Mouse (Mus musculus) hindbrain, postnatal 0 days (tissue): ENCODE results near the gene Vmn1r86. TPM values are rescaled to one million over a fixed set of nuclear protein-coding genes. Genes with fewer than 3 reads are reported as not detected.
"Not testable (repeated sequence)": the region's sequence is repeated elsewhere in the genome, so short reads cannot be mapped to it uniquely, and the experiment has no call there.

Source experiments
- ATAC-seq: fragments of 200-750 bp; cut with Nextera tagmentation; 2 replicates; pipeline ENCODE4 v1.8.0; 2017; ENCODE audit warnings: mild to moderate bottlenecking, moderate TSS enrichment, moderate library complexity
- DNase-seq: peaks from one replicate; pipeline ENCODE4 v3.0.0-alpha.2; 2015; ENCODE audit warnings: low spot score
- H3K27ac ChIP-seq: fragments of 300-500 bp; sonication (generic); 2 replicates; pipeline ENCODE4 v1.5.1; 2014; ENCODE audit warnings: mild to moderate bottlenecking
- H3K27me3 ChIP-seq: fragments of 300-500 bp; sonication (generic); 2 replicates; pipeline ENCODE4 v1.6.1; 2014; ENCODE audit warnings: low read length, mixed read lengths; ENCODE audit not compliant: insufficient read depth
- H3K36me3 ChIP-seq: fragments of 300-500 bp; sonication (generic); 2 replicates; pipeline ENCODE4 v1.6.1; 2014; ENCODE audit warnings: low read length, mixed read lengths; ENCODE audit not compliant: insufficient read depth
- H3K4me1 ChIP-seq: fragments of 300-500 bp; sonication (generic); 2 replicates; pipeline ENCODE4 v1.6.1; 2014; ENCODE audit warnings: antibody characterized with exemption, low read length, mixed read lengths; ENCODE audit not compliant: insufficient read depth
- H3K4me2 ChIP-seq: fragments of 300-500 bp; sonication (generic); 2 replicates; pipeline ENCODE4 v1.6.1; 2014; ENCODE audit warnings: low read depth, mild to moderate bottlenecking, low read length, moderate library complexity, mixed read lengths
- H3K4me3 ChIP-seq: fragments of 300-500 bp; sonication (generic); 2 replicates; pipeline ENCODE4 v1.5.1; 2014; ENCODE audit warnings: low read length
- H3K9ac ChIP-seq: fragments of 300-500 bp; sonication (generic); replicated peaks from 2 replicates; pipeline ENCODE4 v1.6.1; 2014; ENCODE audit warnings: mild to moderate bottlenecking, low read length, moderate library complexity, mixed read lengths
- H3K9me3 ChIP-seq: fragments of 300-500 bp; sonication (generic); 2 replicates; pipeline ENCODE4 v1.6.1; 2016; ENCODE audit warnings: low read length, mixed read lengths
- CTCF ChIP-seq: IDR thresholded peaks from 2 replicates; pipeline ENCODE4 v1.5.1; 2016; ENCODE audit warnings: antibody characterized with exemption, control low read depth, low read depth
- WGBS: fragments of 180-500 bp; shearing (Covaris S2); extraction: QIAGEN DNeasy Blood & Tissue Kit; methylation state at CpG from one replicate; pipeline ENCODE4 v1.1.7; 2014; 5-methylcytosine and 5-hydroxymethylcytosine counted together
- polyA plus RNA-seq: library from polyadenylated mRNA; unstranded; fragments of >200 nt; fragmentation: Nextera tagmentation; extraction: Ambion mirVana; gene quantifications from 2 replicates; pipeline ENCODE4 v1.2.1, GENCODE M21; 2015
- total RNA-seq: library from RNA; depleted of rRNA; stranded (reverse); fragments of >200 nt; gene quantifications from 2 replicates; pipeline ENCODE4 v1.2.3, GENCODE M21; 2014

The Vmn1r86 gene
- total and polyA plus RNA-seq, 2 experiments from 2014 or later = not detected

DNA sequence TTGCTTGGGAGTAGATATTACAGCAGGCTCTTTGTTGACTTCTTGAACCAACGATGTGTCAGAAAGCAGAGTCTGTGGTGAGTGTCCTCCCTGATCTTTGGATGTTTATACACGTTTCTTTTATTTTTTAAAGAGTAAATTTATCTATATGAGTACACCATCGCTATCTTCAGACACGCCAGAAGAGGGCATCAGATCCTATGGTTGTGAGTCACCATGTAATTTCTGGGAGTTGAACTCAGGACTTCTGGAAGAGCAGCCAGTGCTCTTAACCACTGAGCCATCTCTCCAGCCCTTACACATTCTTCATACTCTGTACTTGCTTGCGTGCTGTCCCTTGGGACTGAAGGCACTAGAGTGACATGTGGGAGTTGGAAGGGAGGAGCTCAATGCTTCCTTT, 47.4 kb downstream of the Vmn1r86 start:
- H3K27me3 ChIP-seq = no peaks in the 10 kb centered on the region
- H3K27ac ChIP-seq = no peak overlapping the region
- no peak overlapping the region for H3K4me3 ChIP-seq
- DNase-seq (no peak), ATAC-seq (no peak)
- no peaks in the 10 kb centered on the region for H3K4me1 ChIP-seq
- no peak overlapping the region for H3K4me2 ChIP-seq
- H3K36me3 ChIP-seq = no peaks in the 10 kb centered on the region
- no peak for TF ChIP-seq CTCF
- 58% methylated on average over 5 of the region's 5 CpGs for WGBS
- H3K9me3 ChIP-seq = no peaks in the 10 kb centered on the region
- no peak overlapping the region for H3K9ac ChIP-seq

DNA sequence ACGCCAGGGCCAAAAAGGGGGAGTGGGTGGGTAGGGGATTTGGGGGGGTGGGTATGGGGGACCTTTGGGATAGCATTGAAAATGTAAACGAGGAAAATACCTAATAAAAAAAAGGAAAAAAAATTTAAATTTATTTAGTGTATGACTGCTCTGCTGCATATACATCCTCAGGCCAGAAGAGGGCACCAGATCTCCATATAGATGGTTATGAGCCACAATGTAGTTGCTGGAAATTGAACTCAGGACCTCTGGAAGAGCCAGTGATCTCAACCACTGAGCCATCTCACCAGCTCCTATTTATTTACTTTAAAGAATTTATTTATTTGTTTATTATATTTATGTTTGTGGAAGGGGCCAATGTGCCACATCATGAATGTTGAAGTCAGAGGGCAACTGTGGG, 56.3 kb downstream of the Vmn1r86 start:
- H3K27me3 ChIP-seq, H3K9me3 ChIP-seq, H3K4me3 ChIP-seq, H3K36me3 ChIP-seq, ATAC-seq, H3K4me1 ChIP-seq, H3K27ac ChIP-seq, DNase-seq, H3K9ac ChIP-seq, H3K4me2 ChIP-seq: not testable (repeated sequence)
- WGBS = 61% methylated on average over 2 of the region's 2 CpGs
- peak; percentile 55 for TF ChIP-seq CTCF

DNA sequence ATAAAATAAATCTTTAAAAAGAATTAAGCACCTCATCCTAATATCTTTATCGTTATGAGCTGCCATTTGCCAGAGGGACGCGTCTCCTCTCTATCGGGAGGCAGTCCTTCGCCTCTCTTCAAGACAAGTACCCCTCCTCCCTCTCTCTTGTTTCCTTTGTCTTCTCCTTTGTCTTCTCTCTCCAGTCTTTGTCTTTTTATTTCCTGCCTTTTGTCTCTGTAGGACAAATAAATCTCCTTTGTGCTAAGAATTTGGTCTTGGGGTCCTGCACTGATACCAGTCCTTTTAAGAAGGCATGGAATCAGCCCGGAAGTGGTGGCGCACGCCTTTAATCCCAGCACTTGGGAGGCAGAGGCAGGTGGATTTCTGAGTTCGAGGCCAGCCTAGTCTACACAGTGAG, 60.2 kb downstream of the Vmn1r86 start:
- Histone ChIP-seq H3K4me2 (no peak overlapping the region), H3K27ac (no peak overlapping the region), H3K36me3 (no peaks in the 10 kb centered on the region), H3K4me3 (no peak overlapping the region), H3K9me3 (no peaks in the 10 kb centered on the region), H3K27me3 (no peaks in the 10 kb centered on the region), H3K9ac (no peak overlapping the region), H3K4me1 (no peaks in the 10 kb centered on the region)
- 86% methylated on average over 9 of the region's 9 CpGs for WGBS
- DNase-seq = no peak
- no peak for TF ChIP-seq CTCF
- no peak for ATAC-seq

DNA sequence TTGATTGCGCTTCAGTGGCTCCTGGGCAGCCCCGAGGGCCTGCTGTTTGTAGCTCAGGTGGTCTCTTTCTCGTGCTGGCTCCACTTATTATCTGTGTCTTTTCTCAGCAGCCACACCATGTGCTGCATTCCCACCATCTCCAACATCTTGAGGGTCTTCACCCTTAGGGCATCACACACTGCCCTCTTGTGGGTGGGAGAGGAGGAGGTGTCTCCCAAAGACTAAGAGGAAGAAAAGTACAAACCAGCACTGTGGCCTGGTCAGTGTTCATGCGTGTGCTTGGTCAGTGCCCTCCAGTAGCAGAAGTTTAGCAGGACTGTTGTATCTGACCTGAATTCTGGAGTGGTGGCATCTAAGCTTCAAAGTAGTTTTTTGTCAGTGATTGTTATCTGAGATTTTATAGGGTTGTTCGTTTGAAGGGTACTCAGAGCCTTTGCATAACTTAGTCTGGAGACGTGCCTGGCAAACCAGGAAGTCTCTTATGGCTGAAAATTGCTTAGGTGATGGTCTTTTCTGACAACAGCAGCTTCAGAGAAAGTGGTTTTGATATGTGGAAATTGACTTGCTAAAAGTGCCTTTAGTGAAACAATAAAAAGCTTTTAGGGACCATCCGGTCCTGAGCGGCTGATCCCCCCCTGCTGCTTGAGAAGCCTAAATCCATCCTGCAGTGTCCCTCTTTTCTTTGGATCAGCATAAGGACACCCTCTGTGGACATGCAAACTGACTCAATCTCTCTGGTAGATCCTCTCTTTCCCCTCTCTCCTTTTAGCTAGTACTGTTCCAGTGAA, 62.6 kb downstream of the Vmn1r86 start:
- Histone ChIP-seq H3K4me1 (no peaks in the 10 kb centered on the region), H3K4me3 (no peak overlapping the region), H3K36me3 (no peaks in the 10 kb centered on the region), H3K9me3 (no peaks in the 10 kb centered on the region), H3K4me2 (no peak overlapping the region), H3K9ac (no peak overlapping the region), H3K27me3 (no peaks in the 10 kb centered on the region), H3K27ac (no peak overlapping the region)
- DNase-seq (no peak), ATAC-seq (no peak)
- WGBS = 54% methylated on average over 8 of the region's 8 CpGs
- peak; percentile 46 for TF ChIP-seq CTCF

DNA sequence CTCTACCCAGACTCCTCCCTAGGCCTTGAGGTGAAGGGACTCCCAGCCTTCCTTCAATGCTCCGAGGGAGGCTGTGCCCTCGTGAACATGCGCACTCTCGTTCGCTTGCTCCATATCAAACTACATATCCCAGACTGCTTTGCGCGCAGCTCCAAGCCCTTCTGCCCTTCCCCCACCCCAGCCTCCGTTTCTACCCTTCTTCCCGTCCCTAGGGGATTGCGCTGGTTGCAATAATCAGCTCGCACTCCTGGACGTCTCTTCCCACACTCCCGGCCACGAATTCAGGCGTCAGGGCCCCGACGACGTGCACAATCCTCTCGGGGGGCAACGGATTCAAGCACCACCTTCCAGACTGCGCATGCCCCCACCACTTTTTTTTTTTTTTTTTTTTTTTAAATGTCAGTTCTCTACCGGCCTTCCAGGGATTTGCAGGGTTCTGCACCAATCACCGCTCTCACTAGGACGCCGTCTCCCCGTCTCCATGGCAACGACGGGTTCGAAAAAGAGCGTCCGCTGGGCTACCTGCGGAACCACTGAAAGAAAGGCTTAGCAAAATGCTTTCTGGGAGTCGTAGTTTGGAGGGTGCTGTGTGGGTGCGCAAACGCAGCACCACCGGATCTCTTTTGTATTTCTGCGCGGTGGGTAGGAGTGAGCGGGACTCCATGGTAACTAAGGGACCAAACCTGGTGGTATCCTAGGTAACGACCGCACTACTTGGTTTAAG, 65.3 kb downstream of the Vmn1r86 start, which contains the start of gene Mzf1:
Gene Mzf1 (minus strand): TSS at position 478 of the 724 bp plus-strand sequence.
- Histone ChIP-seq H3K4me3 (peak within 1 kb of the TSS; percentile 52), H3K9ac (peak within 1 kb of the TSS; percentile 55), H3K27ac (peak within 1 kb of the TSS; percentile 81), H3K36me3 (no peaks in the 10 kb centered on the region), H3K4me2 (peak within 1 kb of the TSS; percentile 61), H3K27me3 (no peaks in the 10 kb centered on the region), H3K4me1 (no peaks in the 10 kb centered on the region), H3K9me3 (no peaks in the 10 kb centered on the region)
- peak; percentile 96 for ATAC-seq
- under 1% methylated on average over 41 of the region's 41 CpGs for WGBS
- peak; percentile 99 for DNase-seq
- TF ChIP-seq CTCF = peak; percentile 6

DNA sequence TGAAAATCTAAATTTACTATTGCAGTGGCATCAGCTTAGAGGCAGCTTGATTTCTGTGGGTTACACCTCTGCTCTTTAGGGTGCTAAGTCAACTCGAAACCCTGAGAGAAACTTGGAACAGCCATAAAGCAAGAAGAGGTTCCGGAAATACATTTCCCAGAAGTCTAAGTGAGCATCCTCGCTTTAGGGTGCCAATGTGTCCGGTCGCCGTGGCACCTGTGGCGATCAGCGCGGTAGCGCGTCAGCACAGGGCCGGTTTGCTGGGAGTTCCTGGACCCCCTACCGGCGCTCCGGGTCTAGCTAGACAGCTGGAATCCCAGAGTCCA, 65.8 kb downstream of the Vmn1r86 start:
- H3K9ac ChIP-seq = peak overlapping the region; percentile 55
- H3K36me3 ChIP-seq = no peaks in the 10 kb centered on the region
- peak overlapping the region; percentile 81 for H3K27ac ChIP-seq
- under 1% methylated on average over 15 of the region's 15 CpGs for WGBS
- no peaks in the 10 kb centered on the region for H3K27me3 ChIP-seq
- DNase-seq (no peak), ATAC-seq (no peak)
- H3K9me3 ChIP-seq = no peaks in the 10 kb centered on the region
- H3K4me3 ChIP-seq = peak overlapping the region; percentile 52
- TF ChIP-seq CTCF = no peak; the same call in 1 of the 2 replicates
- no peaks in the 10 kb centered on the region for H3K4me1 ChIP-seq
- H3K4me2 ChIP-seq = peak overlapping the region; percentile 61
